Mouse (Mus musculus) embryo, embryonic 10.5 days (tissue): ENCODE measurements around the gene Slc25a21.

ENCODE experiments used
- DNase-seq: peaks from one replicate; pipeline ENCODE4 v3.0.0-alpha.2; 2015; ENCODE audit warnings: low spot score

The Slc25a21 gene

DNA sequence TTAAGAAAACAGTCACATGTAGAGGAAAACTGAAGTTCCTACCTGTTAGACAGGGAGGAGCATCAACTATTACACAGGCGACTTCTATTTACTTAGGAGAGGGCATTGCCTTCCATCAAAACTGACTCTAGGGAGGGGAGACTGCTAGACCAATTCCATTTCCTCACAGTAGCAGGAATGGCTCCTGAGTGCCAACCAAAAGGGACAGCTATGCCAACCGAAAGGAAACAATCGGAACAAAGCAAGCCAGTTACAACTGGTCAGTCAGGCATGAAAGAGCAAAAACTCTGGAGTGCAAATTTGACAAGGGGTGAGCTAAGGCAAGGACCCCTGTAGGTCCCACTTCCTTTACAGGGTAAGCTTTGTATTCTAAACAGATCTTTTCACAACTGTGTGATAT lies 319.5 kb downstream of the Slc25a21 start:
- no peak for DNase-seq

DNA sequence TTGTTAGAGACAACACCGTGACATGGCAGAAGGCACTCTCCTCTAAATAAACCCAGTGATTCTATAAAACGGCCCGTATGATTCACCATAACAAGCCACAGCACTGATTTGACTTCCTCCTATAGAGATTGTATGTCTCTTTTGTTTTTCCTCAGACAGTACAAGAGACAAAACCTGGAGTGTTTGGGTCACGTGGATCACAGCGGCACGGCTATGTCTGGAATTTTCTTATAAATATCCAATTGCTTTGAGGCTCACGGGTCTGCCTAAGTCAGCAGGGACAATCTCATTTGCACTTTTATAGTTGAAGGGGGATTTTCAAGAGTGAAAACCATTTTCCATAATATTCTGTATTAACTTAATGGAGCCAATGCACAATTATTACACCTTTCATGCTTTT lies 320.7 kb downstream of the Slc25a21 start:
- DNase-seq: peak; percentile 12

DNA sequence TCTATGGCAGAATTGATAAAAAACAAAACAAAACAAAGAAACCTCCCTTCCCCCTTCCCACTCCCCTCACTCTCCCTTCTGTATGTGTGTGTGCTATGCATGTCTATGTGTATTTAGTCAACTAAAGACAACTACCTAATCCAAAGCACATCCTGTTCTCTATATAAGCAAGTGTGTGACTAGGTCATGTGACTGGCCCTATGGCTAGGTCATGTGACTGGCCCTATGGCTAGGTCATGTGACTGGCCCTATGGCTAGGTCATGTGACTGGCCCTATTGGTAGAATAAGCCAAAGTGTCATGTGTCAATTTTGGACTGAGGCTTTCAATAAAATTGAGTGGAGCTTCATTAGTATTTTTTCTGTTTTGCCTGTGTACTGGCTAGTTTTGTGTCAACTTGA lies 324.1 kb downstream of the Slc25a21 start:
- no peak for DNase-seq

DNA sequence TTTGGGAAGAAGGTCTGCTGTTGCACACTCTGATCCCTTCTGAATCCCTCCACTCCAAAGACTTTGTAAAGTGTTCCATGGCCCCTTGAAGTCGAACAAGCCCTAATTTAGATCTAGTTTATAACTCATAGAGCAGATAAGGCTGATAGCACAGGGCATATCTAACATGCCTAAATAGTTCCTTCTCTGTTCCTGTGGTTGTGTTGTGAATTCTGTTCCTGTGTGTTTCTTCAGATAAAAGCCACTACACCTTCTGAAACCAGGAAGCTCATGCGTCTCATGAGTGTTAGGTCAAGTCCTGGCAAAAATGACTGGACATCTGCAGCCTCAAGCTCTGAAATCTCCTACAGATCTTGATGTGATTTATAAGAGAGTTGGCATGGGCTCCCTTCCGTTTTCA lies 326.7 kb downstream of the Slc25a21 start:
- no peak for DNase-seq

DNA sequence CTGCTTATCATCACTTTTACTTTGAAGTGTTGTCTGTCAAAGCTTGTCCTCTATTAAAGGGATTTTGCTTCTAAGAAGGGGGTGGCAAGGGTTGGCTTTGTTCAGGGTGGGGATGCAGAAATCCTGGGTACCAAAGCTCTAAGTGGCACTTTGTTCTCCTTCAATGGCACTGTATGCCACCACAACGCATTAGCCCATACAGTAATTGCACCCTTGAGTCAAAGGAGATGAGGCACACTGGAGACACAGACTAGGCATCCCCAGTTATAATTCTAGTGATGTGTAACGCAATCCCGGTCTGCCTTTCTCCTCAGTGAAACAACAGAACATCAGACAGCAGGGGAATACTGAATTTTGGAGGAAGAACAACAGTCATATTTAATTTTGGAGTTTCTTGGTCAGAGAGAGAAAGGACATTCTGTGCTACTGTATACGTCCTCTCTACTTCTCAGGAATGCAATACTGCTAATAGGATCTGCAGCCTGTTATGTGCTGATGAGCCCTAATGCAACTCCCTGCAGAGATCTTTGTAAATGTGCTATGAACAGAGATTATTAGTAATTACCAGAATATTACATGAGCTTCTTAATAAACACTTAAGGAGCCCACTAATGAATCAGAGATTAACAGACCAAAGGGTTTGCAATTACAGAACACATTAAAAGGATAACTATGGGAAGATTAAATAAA lies 333.3 kb downstream of the Slc25a21 start:
- DNase-seq: no peak

DNA sequence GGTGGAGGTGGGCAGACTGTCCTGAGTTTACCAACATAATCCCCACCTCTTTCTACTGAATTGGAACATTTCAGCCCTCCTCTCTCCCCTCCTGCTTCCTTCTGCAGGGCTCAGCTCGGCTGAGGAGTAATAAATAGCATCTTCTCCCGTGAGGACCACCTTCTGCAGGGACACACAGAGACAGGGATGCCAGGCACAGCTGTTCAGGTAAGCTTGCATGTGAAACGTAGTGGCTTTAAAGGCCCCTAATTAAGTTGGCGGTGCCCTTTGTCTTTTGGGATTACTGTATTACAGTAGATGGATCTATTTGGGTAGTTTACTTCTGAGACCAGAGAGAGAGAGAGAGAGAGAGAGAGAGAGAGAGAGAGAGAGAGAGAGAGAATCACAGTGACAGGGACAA lies 344.6 kb downstream of the Slc25a21 start:
- no peak for DNase-seq

DNA sequence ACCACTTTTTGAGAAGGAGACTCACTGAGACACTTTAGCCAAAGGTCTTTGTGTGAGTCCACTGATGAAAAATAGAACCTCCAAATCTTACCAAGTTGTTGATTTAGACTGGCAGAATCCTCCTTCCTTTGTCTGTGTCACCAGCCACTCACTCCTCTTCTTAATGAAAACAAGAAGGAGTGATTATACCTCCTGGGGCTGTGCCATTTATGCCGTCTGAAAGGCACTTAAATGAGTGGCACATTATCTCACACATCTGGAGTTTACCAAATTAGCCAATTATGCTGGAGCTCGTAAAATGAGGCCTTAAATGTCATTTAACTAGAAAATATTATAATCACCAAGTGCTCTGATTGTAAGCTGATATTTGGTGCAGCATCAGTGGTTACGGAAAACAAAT lies 345.8 kb downstream of the Slc25a21 start:
- DNase-seq: no peak

DNA sequence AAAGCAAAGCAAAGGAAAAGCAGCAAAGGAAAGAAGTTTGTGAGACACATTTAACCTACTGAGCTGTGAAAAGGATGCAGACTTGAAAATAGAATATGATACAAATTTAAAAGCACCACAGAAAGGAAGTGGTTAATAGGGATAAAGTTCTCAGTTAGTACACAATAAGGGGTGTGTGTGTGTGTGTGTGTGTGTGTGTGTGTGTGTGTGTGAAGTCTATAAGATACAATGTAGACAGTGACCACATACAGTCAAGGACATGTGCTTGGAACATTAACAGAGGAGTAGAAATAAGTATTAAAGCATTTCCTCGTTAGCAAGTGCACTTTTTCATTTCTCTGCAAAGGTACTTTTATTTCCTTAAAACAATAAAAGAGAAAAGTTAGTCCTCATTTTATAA lies 367.3 kb downstream of the Slc25a21 start:
- DNase-seq: no peak

DNA sequence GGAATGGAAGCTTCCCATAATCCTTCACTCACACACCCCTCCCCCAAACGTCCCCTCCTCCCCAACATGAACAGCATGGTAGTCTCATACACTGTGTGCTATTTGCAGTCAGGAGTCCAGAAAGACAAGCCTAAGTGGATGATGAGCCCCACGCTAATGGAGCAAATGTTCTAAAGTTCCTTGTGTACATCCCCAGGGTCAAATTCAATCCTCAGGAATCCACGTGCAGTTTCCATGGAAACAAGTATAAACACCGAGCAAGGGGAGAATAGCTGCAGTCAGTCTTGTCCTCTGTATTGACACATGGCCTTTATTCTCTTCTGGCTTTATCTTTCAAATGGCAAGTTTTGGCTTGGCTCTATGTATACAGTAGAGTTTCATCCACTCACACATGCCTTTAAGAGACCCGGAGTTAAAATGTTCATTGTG lies 367.8 kb downstream of the Slc25a21 start:
- peak; percentile 86 for DNase-seq

DNA sequence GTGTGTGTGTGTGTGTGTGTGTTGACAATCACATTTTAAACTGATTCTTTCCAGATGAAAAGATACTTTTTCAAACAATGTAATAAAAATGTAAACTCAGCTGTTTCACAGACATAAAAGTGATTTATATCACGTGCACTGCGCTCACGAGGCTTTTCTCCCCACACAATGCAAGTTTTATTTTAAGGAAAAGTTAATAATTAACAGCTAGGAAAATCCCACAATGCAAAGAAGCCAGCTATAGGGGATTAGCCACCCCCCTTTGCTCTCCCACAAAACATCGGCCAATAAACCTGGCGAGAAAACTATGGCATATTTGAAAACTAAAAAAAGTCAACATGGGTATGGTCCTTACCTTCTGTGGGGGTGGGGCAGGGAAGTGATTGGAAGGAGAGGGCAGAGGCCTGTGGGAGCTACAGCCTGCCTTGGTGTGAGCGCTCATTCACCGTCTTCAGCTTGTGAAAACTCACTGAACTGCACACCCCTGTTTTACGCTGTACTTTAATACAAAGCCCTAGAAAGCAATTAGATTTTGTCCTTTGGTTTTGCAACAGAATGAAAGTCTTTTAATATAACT lies 369.4 kb downstream of the Slc25a21 start:
- DNase-seq: no peak

DNA sequence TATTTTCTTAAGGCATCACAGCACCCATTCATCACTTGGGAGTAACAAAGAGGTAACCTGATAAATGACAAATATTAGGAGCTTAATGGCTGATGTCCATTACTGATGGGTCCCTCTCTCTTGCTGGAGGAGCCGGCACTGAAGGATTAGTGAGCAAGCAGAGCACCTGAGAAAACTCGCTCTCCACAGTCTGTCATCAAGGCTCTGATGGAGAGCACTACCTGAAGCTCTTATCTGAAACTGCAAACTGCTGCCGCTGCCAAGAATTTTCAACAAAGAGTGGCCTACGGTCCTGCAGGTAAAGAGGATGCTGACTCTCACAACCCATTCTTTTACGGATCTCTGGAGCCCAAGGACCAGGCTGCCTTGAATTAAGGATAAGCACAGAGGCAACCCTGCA lies 372.6 kb downstream of the Slc25a21 start:
- no peak for DNase-seq

DNA sequence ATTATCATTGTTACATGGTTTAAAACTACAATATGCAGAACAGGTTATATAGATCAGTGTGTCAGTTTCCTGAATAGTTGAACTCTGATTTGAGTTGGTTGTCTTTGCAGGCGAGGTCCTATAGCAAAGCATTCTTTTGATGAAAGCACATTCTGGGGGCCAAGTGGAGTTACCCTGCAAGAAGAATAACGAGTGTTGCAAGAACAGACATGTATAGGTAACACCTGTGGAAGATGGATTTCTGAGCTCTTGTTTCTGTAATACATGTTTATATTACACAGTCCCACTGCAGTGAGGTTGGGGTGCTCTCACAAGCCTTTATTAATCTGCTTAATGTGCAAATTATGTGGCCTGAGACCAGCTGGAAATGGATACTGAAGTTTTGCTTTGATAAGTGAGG lies 375.1 kb downstream of the Slc25a21 start:
- no peak for DNase-seq

DNA sequence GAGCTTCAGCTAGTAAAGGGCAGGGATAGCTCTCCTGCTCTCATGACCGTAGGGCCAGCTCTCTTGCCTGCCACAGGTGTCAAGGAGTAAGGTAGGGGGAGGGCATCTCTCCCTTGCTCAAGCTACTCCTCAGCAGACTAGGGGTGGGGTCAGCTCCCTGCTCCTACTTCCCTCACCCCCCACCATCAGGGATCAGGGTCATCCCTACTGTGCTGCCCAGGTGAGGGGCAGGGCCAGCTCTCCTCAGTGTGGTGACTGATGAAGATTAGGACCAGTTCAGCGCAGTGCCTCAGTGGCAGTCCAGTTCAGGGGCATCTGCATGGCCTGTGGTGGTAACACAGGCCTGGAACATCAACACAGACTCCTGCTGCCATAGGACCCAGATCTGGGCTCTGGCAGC lies 376.7 kb downstream of the Slc25a21 start:
- DNase-seq: no peak

DNA sequence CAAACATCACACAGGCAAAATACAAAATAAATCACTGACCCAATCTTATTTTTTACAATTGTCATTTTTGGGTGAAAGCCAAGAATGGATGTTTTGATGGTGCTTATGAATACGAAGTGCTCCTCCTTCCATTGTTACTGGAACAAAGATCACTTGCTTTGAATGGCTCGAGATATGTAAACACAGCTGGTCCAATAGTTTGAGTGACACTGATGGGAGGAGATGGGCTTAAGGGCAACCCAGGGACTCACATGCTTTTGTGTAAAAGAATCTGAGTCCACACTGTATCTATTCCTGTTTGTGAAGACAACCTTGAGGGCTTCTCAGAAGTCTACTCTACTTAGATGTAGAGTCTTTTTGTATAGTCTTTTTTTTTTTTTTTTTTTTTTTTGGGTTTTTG lies 389.8 kb downstream of the Slc25a21 start:
- DNase-seq: no peak

DNA sequence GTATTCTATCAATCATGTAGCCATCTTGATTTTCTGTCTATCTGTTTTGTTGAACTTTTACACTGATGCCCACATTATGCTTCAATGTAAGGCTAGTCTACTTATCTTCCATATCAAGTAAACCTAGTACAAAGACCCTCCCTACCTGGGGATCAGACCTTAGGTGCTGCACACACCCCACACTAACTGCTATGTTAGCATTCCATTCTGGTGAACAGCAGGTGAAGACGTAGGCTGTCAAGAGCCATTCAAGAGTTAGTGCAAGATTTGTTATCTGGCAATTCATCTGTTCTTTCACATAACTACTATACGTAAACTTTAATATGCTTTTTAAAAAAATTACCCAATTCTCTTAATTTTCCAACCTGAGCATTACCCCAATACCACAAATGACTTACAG lies 390.2 kb downstream of the Slc25a21 start:
- DNase-seq: no peak

DNA sequence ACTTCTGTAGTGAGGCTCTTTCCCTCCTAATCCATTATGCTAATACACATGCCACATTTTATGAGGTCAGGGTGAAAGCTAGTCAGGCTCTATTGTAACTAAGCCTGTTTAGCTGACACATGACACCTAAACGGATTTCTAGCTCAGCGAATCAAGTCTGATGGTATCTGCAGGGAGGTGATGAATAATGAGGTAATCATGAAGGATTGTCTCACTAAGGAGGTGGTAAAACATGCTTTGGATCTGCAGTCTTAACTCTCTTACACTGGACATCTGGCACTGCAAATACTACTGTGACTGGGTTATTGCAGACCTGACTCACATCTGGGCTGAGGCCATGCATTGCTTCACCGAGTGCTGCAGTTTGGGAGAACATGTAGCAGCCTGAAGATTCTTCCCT lies 392.8 kb downstream of the Slc25a21 start:
- DNase-seq: peak; percentile 37

DNA sequence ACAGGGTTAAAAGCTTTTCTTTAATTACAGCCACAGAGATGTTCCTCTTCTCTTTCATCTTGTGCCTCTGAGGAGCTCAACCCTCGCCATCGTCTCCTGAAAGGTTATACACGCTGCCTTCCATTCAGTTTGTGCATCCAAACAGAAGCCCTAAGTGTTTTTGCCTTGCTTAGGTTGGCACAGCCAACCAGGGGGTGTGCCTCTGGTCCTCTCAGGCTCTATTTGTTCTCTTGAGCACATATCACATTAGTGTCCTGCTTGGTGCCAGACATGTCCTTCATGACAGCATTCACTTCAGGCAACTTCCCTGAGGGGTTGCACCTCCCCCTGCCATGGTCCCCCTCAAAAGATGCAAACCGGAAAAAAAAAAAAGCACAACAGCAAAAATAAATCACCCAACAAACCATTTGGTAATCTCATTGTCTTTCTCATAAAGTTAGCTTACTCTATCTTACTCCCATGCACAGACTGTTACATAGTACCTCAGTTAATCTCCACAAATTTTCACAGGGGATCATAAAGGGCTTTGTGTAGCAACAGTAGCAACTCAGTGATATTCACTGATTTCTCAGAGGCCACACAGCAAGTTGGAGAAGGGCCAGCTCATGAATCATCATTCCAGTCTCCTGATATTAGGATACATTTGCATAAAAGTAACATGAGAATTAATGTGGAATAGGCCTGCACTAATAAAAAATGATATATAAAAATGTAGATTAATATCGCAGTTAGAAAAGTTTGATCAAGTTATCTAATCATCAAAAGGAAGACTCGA lies 398.4 kb downstream of the Slc25a21 start:
- DNase-seq: no peak

DNA sequence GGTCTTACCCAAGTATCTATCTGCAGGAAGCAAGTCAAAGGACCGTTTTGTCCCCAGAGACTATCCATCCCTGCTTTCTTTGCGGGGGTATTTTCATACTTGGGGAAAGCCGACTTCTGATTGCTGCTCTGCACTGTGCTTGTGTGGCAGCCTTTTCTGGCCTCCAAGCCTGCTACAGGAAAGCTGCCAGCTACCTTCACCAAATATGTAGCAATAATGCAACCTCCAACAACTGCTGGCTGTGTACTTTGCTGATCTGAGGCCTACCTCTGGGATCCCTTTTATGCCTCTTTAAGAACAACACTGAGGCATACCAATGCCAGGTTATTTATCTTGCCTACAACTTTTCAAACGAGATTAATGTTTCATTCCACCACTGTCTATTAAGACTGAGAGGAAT lies 408.0 kb downstream of the Slc25a21 start:
- DNase-seq: no peak

DNA sequence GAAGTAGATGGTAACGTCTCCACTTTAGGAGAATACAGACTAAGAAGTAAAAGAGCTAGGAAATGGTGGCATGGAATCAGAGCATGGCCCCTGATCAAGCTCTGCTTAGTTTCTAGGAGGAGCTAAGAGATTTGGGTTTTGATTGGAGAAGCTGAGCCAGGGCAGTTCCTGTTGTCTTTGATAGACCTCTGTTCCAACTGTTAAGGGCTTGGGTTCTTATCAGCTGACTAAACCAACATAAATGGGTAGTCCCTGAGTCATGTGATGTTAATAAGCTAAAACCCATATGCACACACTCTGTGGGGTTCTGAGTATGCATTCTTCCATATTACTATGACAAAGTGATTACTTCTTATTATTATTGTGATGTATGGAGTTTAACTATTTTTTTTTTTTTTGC lies 412.0 kb downstream of the Slc25a21 start:
- no peak for DNase-seq

DNA sequence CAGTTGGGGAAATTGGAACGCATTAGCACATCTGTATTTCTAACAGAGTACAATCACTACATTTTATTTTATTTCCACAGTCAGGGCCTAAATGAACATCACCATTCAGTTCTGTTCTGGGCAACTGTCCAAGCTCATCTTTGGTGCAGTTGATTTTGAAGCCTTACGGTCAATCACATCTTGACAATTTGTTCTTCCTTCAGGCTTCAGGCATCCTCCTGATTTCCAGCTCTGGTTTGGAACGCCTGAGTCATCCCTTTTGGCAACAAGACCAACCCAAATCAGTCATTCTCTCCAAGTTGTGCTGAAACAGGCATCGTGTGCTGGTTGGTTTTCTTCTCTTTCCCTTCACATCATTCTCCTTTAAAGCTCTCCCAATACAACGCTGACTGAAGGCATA lies 416.1 kb downstream of the Slc25a21 start:
- no peak for DNase-seq

DNA sequence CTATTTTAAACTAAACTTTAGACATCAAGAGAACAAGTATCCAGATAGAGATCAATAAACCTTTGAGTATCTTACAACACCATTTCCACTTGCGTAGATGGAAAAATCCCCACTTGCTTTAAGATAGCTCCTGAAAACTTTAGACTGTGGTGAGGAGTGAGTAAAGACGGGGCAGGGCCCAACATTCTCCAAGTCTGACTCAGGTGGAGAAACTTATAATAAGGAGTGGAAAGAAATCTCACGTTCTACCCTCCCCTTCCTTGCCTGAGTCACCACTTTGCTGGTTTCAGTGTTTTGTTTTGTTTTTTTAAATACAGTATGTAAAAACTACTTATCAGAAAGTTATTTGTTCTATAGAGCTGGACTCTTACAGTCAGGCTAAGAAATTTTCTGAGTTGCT lies 417.7 kb downstream of the Slc25a21 start:
- DNase-seq: no peak

DNA sequence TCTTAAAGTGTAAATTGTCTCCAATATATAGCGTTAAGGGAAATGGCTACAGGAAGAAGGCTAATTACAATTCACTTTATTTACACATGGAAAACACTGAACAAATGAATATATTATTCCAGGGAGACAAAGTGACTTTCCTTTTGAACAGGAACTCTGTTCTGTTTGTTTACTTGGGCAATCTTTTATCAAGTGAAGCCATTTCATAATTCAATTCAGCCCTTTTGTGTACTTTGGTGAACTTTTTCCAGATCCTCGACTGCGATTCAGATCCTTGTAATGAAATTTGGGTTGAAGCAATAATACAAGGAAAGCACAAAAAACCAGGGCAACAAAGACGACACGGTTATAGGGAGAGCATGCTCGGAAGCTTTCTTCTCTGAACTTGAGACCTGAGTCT lies 423.3 kb downstream of the Slc25a21 start:
- no peak for DNase-seq

DNA sequence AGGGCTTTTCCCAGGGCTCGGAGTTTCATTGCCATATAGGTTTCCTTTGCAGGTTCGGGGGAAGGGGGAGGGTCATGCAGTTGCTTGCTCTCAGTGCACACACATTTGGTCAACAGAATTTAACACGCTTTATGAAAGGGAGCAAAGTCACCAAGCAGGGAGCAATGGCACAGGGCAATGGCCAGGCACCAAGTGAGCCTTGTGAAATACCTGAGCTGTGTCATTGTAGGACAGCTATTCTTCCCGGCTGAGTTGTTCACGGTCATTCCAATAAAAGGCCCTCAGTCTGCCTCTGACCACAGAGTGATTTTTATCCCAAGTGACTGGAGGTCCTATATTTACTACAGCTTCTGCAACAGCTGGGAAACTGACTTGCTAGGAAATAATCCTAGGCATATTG lies 427.9 kb downstream of the Slc25a21 start:
- DNase-seq: no peak

DNA sequence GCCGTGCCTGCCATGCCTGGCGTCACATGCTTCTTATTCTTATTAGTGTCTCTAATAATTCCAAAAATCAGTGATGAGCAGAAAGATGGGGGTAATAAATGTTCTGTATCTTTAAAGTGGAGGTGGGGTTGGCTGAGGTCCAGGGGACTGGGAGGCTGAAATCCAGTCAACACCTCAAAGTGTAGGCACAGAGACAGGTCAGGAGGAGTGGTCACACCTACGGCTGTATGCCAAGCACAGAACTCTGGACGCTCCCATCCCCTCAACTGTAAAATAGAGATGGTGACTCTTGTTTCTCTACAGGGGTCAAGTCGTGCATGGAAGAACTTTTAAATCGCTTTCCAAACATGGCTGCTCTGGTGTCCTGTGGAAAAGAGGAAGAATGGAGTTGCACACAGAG lies 429.8 kb downstream of the Slc25a21 start:
- DNase-seq: no peak
